ENCODE assay signal across 8 mouse cellular contexts in genomic region chr10:93375007-93375711, GRCm38 (mm10).
DNase-seq lines count a peak whose midpoint lies in the region; ATAC-seq and TF ChIP-seq lines count a peak whose summit lies in the region.

No protein-coding gene starts in this region.

- no peak for TF ChIP-seq POLR2A in thymus, adult 2 months (IDR thresholded peaks at IDR 0.05; ENCODE audit: control insufficient read depth, extremely low read depth, insufficient read depth, low read length, poor library complexity)
- TF ChIP-seq POLR2A in cerebellum, adult 2 months (IDR thresholded peaks at IDR 0.05; ENCODE audit: borderline replicate concordance, insufficient read depth, low read length) = no peak

- H3K4me2 ChIP-seq in liver, embryonic 14.5 days (ENCODE audit: low read depth) = no peak overlapping the region
- H3K4me2 ChIP-seq in stomach, embryonic 16.5 days (ENCODE audit: low read depth, low read length) = no peak overlapping the region

- no peaks in the 10 kb centered on the region for H3K27me3 ChIP-seq in thymus, adult 2 months (ENCODE audit: control insufficient read depth, insufficient read depth, low read length)
- no peaks in the 10 kb centered on the region for H3K27me3 ChIP-seq in liver, embryonic 14.5 days (ENCODE audit: control insufficient read depth, insufficient read depth, low read length)
- H3K27me3 ChIP-seq in stomach, embryonic 16.5 days (ENCODE audit: control insufficient read depth, insufficient read depth, low read length) = no peaks in the 10 kb centered on the region
- no peaks in the 10 kb centered on the region for H3K27me3 ChIP-seq in cerebellum, adult 2 months (ENCODE audit: control insufficient read depth, insufficient read depth, low read length)

- peaks cover 11% of the 10 kb centered on the region; the same call in 1 of the 2 replicates for H3K4me1 ChIP-seq in thymus, adult 2 months (replicated peaks; ENCODE audit: control insufficient read depth, insufficient read depth, low read length)
- H3K4me1 ChIP-seq in liver, embryonic 14.5 days (replicated peaks; ENCODE audit: control insufficient read depth in 2 of 2, insufficient read depth in 2 of 2, low read length in 1 of 2) = peaks cover 0 to 4% of the 10 kb centered on the region in 2 experiments; a peak in 2 of 4 replicates
- H3K4me1 ChIP-seq in stomach, embryonic 16.5 days (ENCODE audit: control insufficient read depth, insufficient read depth, low read length) = peaks cover 3% of the 10 kb centered on the region; the same call in 1 of the 2 replicates
- H3K4me1 ChIP-seq in cerebellum, adult 2 months (ENCODE audit: control insufficient read depth, insufficient read depth, low read length) = peaks cover 6% of the 10 kb centered on the region; the same call in 1 of the 2 replicates

- peak; percentile 19 for DNase-seq in thymus, adult 2 months
- no peak for DNase-seq in thymus, postnatal 10 days (ENCODE audit: low spot score in 2 of 2)
- DNase-seq in gastrocnemius, postnatal 14 days = peak; percentile 12
- DNase-seq in liver, embryonic 14.5 days (ENCODE audit: low read depth in 3 of 3, low spot score in 3 of 3) = no peak
- no peak for DNase-seq in cerebellum, postnatal 36 days
- DNase-seq in cerebellum, adult 2 months = no peak

- TF ChIP-seq EP300 in liver, embryonic 14.5 days (IDR thresholded peaks at IDR 0.05; ENCODE audit: low read depth) = no peak

- no peak overlapping the region for H3K27ac ChIP-seq in thymus, adult 2 months (ENCODE audit: control insufficient read depth, insufficient read depth, low read length)
- H3K27ac ChIP-seq in liver, embryonic 14.5 days = no peak overlapping the region
- peak overlapping the region; percentile 67 for H3K27ac ChIP-seq in stomach, embryonic 16.5 days (ENCODE audit: low read length)
- no peak overlapping the region for H3K27ac ChIP-seq in cerebellum, adult 2 months (ENCODE audit: insufficient read depth, low read length)

- no peak for TF ChIP-seq CTCF in thymus, adult 2 months (IDR thresholded peaks at IDR 0.05; ENCODE audit: borderline replicate concordance, control insufficient read depth, extremely low read depth, insufficient read depth, low read length, poor library complexity)
- TF ChIP-seq CTCF in liver, embryonic 14.5 days (IDR thresholded peaks at IDR 0.05; ENCODE audit: low read depth) = no peak
- TF ChIP-seq CTCF in cerebellum, adult 2 months (IDR thresholded peaks at IDR 0.05; ENCODE audit: borderline replicate concordance, insufficient read depth, low read depth, low read length) = no peak

- H3K9me3 ChIP-seq in liver, embryonic 14.5 days (ENCODE audit: control insufficient read depth, low read length) = no peaks in the 10 kb centered on the region
- H3K9me3 ChIP-seq in stomach, embryonic 16.5 days (replicated peaks; ENCODE audit: control insufficient read depth, low read length) = no peaks in the 10 kb centered on the region

- H3K36me3 ChIP-seq in thymus, adult 2 months (ENCODE audit: control insufficient read depth, insufficient read depth, low read length) = no peaks in the 10 kb centered on the region
- no peaks in the 10 kb centered on the region for H3K36me3 ChIP-seq in liver, embryonic 14.5 days (replicated peaks; ENCODE audit: control insufficient read depth, insufficient read depth, low read depth)
- no peaks in the 10 kb centered on the region for H3K36me3 ChIP-seq in stomach, embryonic 16.5 days (ENCODE audit: control insufficient read depth, insufficient read depth, low read length)

- intact Hi-C loops in gastrocnemius, postnatal 14 days (cut with DNase I; ENCODE audit: low total_unique reads) = no loop called here

- WGBS in thymus, adult 2 months = 52% methylated on average over 13 of the region's 13 CpGs
- WGBS in liver, embryonic 14.5 days (ENCODE audit: insufficient replicate concordance) = 19% methylated on average over 13 of the region's 13 CpGs
- WGBS in stomach, embryonic 16.5 days = 39% methylated on average over 13 of the region's 13 CpGs
- 71% methylated on average over 13 of the region's 13 CpGs for WGBS in cerebellum, adult 2 months

- H3K4me3 ChIP-seq in thymus, adult 2 months (ENCODE audit: control insufficient read depth, insufficient read depth, low read length) = no peak overlapping the region
- no peak overlapping the region for H3K4me3 ChIP-seq in liver, embryonic 14.5 days (ENCODE audit: insufficient read depth in 1 of 2, low read depth in 2 of 2, low read length in 2 of 2)
- no peak overlapping the region for H3K4me3 ChIP-seq in stomach, embryonic 16.5 days (replicated peaks; ENCODE audit: low read length)
- no peak overlapping the region for H3K4me3 ChIP-seq in cerebellum, adult 2 months (replicated peaks; ENCODE audit: insufficient read depth, low read depth, low read length)

- peak; percentile 56 for ATAC-seq in inflammation-experienced regulatory T-cells, adult 6 months
- peak; percentile 43 for ATAC-seq in liver, embryonic 14.5 days (ENCODE audit: insufficient read depth)
- peak; percentile 68; the same call in 1 of the 2 replicates for ATAC-seq in stomach, embryonic 16.5 days (ENCODE audit: insufficient read depth, low FRiP score)

- no peak overlapping the region for H3K9ac ChIP-seq in liver, embryonic 14.5 days (replicated peaks)
- no peak overlapping the region for H3K9ac ChIP-seq in stomach, embryonic 16.5 days (ENCODE audit: low read length)

Comparison
In these comparisons a context has a peak if more than half of its experiments do, and no peak if none do; other contexts are left out.
1. DNase-seq: peak in thymus, adult 2 months (single experiment) and gastrocnemius, postnatal 14 days (single experiment); none in thymus, postnatal 10 days (0 of 2), liver, embryonic 14.5 days (0 of 3), cerebellum, postnatal 36 days (0 of 2) and cerebellum, adult 2 months (0 of 2).
2. Peak in every context shown above with its lines, with median percentiles within 50 percentile points of each other: ATAC-seq.